Mouse (Mus musculus) spleen, postnatal 4 days (tissue): ENCODE data around the gene Rbms3.

Experiments
- DNase-seq, 2 experiments: peaks; one replicate each; pipeline ENCODE4 v3.0.0; 2022; ENCODE audit warnings: low spot score in 2 of 2

Rbms3 gene

DNA sequence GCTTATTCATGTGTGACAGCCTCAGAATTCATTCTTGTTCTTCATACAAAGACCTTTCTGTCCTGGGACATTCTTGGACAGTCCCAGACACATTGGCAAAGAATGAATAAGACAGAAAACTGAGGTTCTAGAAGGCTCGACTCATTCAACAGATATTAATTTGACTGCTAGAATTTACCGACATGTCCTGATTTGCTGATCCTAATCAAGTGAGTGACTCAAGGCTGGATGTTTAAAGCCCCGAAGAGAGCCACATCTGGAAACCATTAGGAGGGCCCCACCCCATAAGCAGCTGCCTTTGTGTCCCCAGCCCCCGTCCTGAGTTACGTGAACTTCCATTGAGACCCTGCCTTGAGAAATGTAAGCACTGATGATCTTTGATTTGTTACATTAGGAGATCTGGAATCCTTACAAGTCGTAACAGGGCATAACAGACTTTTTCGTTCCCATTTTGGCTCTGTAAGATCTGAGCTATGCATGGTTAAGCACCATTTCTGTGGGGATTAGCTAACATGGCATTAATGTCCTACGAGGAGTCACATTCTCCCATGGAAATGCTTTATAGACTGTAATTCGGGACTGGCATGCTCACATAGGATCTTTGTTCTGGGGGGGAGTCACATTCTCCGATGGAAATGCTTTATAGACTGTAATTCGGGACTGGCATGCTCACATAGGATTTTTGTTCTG lies 726.3 kb downstream of the Rbms3 start:
- no peak for DNase-seq

DNA sequence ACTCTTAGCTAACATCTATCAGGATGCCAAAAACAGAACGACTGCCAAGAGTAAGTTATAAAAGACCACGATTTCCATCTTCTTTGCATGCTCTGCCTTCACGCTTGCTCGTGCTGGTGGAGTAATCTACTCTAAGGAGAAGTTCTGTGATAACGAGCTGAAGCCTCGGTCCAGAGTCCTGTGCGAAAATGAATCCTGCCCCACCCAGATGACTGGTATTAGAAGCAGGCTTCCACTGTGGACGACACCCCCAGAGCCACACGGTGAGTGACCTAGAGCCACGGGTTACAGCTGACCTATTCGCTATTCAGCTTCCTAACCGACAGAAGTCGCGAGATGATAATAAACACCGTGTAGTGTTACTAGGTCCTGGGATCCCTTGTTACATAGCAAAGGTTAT lies 730.3 kb downstream of the Rbms3 start:
- no peak for DNase-seq

DNA sequence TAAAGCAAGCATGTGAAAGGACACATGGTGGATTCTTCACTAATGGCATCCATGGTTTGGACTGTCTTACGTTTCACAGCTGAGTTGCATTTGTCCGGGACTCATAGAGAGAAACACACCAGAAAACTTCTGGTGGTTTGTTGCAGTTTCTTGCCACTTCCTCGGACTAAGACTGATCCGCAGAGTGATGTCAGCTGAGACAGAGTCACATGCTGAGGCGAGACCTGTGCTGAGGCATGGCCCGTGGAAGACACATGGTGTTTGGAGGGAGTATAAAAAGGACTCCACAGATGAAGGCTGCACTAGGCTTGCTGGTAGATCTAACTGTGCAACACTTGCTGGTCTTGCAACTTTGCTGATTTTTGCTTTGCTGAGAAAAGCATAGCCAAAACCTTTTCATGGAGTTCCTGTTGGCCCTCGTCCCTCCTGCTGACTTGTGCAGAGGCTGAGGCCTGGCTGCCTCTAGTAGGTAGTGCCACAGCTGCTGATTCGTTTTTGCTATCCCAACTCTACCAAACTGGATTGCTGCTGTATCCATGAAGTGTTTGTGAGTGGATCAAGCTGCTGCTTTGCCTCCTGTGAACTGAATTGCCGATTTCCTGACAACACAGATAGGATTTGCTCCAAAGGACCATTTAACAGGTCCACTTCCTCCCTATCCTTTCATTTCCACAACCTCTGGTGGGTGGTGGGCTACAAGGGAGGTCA lies 742.6 kb downstream of the Rbms3 start:
- no peak for DNase-seq

DNA sequence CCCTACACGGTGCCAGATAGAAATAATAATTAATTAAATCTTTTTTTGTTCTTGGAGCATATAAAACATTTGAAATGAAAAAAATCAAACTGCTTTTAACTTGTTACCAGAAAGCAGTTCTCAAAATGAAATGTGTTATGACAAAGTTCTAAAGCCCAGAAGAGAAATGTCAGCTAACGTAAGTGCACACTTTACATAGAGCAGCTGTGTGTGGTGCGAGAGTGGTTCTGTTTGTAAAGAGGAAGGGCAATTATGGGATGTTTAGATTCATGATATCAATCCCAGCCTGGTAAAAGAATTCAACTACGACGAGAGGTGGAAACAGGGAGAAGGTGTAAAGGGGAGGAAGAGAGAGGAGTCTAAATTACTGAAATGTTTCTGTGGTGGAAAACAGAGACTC lies 744.1 kb downstream of the Rbms3 start:
- DNase-seq = no peak

DNA sequence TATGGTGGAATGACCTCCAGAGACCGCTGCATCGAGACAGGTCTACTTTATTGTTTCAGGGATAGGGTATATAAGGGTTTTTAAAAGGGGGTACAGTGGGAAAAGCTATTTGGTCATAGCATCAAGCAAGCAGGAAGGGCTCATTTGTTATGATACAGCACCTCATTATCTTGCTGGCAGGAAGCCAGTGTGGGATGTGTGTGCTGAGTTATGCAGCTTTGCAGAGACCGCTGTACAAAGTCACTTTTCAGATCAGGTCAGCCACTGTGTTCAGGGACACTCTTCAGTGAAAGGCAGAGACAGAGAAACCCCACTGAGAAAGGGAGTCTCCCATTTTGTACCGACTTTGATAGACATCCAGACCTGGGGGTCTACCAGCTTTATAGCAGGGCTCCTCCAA lies 749.2 kb downstream of the Rbms3 start:
- DNase-seq = no peak

DNA sequence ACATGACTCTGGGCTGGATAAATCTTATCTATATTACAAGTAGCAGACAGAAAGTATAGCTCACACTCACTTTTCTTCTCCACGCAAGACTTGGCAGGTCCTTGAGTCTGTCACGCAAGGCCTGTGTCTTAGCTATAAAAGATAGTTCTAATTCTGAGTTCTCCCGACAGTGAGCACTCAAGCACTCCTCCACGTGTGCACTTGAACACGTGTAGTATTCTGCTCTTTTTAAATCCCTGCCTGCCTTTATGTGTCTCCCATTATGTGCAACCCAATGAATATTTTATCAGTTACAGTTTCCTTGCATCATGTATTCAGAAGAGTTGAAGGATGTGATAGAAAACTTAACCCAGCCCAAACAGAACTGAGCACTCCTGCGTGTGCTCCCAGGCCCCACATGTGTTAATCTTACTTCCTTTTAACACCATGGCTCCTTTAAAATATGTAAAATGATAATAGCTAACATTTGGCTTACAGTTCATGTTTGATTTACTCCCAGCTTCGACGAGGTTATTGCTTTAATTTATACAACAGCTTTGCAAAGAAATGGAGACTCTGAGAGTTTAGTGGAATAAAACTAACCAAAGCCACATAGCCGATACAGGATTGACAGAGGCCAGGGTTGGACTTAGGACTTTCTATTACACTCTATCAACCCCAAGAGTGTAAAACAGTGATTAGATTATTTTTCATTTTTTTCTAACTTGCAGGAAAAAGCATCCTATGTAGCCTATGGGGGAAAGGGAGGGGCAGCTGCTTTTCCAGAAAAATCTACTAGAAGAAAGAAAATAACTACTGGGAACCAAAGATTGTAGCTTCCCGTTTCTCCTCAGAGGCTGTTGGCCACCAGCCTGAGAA lies 749.9 kb downstream of the Rbms3 start:
- no peak for DNase-seq

DNA sequence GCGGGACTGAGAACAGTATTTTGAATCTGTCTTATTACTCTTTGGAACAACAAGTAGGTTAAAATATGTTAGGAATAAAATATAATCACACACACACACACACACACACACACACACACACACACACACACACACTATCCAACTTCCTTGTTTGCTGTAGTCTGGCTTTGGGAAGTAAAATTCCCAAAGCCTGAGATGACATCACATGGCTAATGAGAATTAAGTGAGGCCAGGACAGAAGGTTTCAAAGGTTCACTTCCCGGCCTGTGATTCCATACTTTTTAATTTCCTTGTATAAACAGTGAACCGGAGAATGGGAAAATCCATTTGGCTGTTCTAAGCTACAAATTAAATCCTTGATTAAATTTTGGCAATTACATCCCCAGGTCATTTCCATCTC lies 752.9 kb downstream of the Rbms3 start:
- DNase-seq = no peak

DNA sequence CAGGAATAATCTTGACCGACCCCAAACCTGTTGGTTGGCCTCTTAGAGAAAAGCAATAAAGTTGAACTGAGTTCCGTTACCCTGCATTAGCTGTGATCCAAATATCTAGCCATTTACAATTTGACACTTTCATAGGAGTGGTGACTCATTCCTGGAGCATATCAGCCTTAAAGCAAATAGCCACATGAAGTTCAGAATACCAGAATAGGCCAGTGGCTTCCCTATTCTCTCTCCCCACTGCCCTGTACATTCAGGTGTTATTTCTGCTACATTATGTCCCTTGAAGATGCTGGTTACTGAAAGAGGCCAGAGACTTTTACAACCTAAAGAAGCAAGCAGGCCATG lies 755.8 kb downstream of the Rbms3 start:
- DNase-seq = no peak

DNA sequence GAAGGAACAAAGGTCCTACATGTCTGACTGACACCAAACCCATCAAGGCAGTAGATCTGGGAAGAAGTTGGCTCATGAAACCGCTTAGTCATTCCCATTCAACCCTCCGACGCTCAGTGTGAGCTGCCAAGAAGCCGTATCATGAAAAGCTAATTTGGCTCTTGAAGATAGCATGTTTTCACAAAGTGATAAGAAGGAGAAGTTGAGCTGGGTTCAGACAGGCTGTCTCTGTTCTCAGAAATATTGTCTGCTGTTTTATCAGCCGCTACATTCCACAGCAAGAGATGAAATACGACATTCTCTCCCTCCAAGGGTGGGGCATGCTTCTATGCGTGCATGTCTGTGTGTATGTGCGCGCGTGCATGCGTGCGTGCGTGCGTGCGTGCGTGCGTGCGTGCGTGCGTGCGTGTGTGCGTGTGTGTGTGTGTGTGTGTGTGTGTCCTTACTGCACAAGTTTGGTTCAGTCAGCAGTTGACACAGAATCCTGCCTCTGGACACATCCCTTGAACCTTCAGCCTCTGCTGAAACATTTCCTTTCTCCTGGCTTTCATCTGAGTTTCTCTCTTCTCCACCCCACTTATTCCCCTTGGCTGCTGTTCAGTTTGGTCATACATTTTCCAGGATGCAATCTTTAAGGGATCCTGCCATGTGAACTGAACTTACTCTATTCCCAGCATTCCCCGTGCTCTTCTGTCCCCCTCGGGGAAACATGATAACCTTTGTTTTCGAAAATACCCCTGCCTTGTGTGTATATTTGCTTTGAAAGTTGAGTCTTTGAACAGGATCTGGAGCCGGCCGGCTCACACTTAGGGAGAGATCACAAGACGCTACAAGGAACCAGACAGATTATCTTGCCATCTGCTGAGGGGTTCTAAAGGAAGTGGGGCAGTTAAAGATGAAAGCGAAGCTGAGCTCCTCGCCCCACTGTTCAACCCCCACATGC lies 756.4 kb downstream of the Rbms3 start:
- DNase-seq = peak in 1 of 2 experiments; percentile 29

DNA sequence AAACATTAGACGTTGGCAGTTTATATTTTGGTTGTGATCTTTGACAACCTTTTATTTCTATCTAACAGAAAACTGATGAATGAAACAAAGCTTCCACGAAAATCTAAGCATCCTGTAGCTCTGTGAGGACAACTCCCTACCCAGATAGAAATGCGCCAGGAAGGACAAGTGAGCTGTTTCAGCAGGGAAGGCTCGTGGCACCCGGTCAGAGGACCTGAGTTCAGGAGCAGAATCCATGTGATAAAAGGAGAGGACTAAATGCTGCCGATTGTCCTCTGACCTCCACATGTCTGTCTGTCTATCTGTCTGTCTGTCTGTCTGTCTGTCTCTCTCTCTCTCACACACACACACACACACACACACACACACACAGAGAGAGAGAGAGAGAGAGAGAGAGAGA lies 757.4 kb downstream of the Rbms3 start:
- DNase-seq = no peak

DNA sequence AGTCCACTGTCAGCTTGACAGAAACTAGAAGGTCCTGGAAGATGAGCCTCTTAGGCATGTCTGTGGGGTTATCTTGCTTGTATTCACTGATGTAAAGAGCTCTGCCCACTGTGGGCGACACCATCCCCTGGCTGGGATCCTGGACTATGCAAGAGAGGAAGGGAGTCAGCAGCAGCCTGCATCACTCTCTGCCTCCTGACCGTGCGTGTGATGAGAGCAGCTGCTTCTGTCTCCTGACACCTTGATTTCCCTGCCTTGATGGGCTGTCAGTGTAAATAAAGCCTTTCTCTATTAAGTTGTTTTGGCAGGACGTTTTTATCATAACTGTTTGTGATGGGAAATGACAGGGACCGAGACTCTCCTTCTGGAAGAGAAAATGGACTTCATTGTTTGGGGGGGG lies 758.1 kb downstream of the Rbms3 start:
- DNase-seq = no peak

DNA sequence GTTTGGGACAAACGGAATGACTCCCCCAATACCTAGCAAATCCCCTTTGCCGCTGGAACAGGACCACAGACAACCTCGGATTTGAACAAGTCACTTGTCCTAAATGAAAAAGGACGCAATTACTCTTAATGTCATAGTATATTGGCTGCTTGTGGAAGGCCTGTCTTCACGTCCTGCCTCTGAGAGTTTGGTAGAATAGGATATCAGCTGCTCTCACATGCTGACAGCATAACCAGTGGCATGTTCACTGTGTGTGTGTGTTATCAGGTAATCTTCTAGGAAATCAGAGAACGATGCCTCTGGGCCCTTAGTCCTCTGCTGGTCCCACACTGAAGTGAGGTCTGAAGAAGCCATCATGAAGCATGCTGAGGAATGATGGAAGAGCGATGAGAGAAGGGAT lies 763.7 kb downstream of the Rbms3 start:
- DNase-seq = no peak

DNA sequence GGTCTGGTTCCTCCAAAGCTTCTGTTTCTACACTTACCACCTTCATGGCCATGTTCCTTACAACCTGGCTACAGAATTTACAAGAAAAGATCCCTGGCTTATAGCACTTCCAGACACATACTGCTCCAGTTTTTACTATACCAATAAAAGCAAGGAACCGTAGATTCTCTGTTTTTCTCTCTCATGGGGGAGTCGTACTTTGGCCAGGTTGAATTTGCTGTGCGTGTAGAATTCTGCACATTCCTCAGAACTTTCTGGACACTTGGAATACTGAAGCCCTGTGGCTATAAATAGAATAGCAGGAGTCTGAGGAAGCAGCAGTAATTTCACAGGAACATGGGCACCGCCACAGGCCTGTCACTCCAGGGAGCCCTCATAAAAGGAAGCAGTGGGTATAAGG lies 766.1 kb downstream of the Rbms3 start:
- DNase-seq = no peak

DNA sequence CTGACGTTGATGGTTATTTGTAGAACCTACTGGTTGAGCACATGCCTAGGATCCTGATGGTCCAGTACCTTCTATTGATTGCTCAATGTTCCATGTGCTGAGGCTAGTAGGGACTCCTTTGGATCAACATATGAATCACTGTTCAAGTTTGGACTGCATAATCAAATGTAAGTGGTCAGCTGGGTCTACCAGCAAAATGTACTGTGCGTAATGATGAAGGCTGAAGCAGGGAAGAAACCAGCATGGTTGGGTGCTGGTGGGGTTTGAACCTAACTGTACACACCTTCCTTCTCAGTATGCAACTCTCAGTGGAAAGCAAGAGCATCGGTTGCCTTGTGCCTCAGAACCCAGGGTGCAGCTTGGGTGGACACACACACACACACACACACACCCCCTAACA lies 767.4 kb downstream of the Rbms3 start:
- DNase-seq = no peak

DNA sequence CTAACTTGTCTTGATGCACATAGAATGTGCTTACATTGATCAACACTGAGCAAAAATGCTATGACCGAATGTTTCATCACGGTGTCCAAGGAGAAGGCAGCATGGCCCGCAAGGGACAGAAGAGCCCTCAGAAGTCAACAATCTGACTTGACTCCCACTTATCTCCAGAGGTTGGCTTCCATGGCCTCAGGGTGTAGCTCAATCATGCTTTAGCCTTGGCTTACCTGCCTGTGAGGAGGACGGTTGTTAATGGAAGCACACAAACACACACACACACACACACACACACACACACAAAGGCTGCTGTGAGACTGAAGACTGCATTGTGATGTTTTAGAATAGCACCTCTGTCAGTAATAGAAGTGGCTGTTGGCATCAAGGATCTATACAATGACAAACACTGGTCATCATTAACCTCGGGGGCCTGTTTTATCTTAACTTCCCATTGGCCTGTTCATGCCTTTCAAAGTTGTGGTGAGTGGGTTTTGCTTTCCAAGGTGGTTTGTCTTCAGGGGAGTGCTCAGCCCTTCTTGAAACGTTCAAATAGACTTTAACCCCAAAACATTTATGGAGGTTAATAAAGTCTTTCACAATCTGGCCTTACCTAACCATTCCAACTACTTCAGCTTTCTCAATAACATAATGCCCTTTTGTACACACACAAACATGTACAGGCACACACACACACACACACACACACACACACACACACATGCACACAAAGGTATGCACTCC lies 771.7 kb downstream of the Rbms3 start:
- DNase-seq = no peak

DNA sequence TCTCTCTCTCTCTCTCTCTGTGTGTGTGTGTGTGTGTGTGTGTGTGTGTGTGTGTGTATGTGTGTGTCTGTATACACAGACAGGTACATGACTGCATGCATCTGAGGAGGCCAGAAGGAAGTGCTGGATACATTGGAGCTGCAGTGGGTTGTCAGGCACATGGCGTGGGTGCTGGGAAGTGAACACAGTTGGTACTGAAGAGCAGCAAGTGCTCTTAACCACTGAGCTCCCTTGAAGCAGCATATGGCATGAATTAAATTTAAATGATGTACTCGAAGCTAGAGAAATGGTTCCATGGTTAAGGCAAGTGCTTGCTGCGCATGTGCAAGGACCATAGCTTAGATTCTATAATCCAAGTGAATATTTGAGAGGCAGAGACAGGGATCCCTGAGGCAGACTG lies 772.6 kb downstream of the Rbms3 start:
- no peak for DNase-seq

DNA sequence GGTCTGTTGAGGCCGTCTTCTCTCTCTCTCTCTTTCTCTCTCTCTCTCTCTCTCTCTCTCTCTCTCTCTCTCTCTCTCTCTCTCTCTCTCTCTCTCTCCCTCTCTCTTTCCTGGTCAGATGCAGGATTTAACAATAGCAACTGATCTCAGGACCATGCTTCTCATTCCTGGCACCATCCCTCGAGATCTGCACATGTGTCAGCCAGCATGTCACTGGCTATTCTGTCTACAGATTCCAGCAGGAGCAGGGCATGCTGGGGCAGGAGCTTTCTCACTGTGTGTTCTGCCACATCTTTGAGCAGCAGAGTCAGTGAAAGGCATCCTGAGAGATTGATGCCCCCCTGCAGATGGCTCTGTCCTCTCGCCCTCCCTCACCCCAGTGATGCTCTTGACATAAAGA lies 774.0 kb downstream of the Rbms3 start:
- DNase-seq = no peak

DNA sequence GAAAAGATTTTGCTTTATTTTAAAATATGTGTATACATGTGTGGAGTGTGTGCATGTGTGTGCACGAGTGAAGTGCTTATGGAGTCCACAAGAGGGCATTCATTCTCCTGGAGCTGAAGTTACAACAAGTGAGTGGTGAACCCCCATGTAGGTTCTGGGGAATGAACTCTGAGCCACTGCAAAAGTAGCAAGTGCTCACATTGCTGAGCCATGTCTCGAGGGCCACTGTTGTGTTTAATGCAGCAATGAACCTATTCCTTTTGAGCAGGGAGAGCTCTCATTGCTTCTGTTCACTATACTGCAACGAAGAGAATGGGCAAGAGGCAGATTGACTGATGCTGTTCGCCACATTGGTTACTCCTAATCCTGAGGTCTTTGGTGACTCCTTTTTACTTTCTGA lies 780.8 kb downstream of the Rbms3 start:
- no peak for DNase-seq

DNA sequence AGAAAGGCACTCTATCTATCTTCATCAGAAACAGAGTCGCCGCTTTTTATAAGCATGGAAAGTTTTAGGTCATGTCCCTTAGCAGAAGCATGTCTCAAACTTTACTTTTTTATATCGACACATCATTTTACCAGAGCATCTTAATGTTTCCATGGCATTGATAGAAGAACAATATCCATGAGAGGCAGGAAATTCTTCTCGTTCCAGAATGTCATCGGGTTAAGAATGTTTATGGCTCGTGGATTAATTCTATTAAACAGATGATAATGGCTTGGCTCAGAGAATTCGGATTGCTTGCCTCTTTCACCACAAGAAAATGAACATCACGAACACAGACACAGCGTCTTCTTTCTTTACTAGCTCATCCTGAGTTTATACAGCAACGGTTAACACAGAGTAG lies 781.5 kb downstream of the Rbms3 start:
- DNase-seq = no peak

DNA sequence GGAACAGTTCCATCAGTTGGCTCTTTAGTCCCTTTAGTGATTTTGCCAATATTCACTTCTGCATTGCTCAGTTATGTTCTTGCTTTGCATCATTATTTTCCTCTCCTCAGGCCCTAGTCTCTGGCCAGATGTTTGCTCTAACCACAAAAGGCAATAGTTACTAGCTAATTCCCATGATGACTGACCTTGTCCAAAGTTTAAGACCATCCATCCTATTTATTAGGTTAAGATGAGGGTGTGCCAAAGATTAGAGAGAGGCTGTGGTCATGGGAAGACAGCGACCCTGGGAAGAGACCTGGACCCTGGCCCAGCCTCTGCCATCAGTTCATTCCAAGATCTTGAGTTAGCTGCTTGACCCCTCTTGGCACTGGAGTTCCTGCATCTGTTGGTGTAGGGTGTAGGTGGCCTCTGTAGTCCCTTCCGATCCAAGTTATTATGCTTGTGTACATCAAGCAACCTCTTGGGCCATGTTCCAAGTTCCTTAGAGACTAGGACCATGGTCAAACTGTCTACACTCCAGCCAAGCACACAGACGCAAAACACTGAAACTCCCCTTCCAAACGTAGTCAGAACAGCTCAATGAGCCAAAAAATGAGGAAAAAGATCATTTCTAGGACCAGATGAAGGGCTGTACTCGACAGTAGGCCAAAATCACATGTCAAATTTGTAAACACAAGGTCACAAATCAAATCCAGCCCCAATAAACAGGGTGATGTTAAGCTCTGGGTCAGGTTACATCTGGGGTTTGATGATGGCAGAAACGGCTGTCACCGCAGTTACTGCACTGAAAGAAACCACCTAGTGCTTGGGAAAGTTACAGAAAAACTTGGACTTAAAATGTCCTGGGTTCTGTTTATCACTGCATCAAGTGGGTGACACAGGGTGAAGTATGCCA lies 782.2 kb downstream of the Rbms3 start:
- DNase-seq = peak in 1 of 2 experiments; percentile 17
